Mouse (Mus musculus) MEL-GATA-1-ER (cell line): Measurements from ENCODE around the gene Psmb1.
"Not testable (repeated sequence)": the region's sequence is repeated elsewhere in the genome, so short reads cannot be mapped to it uniquely, and the experiment has no call there.

Source experiments
- DNase-seq: peaks from one replicate; pipeline ENCODE4 v3.0.0-alpha.2; 2012; ENCODE audit warnings: low read depth; ENCODE audit errors: extremely low read depth

Gene Psmb1

DNA sequence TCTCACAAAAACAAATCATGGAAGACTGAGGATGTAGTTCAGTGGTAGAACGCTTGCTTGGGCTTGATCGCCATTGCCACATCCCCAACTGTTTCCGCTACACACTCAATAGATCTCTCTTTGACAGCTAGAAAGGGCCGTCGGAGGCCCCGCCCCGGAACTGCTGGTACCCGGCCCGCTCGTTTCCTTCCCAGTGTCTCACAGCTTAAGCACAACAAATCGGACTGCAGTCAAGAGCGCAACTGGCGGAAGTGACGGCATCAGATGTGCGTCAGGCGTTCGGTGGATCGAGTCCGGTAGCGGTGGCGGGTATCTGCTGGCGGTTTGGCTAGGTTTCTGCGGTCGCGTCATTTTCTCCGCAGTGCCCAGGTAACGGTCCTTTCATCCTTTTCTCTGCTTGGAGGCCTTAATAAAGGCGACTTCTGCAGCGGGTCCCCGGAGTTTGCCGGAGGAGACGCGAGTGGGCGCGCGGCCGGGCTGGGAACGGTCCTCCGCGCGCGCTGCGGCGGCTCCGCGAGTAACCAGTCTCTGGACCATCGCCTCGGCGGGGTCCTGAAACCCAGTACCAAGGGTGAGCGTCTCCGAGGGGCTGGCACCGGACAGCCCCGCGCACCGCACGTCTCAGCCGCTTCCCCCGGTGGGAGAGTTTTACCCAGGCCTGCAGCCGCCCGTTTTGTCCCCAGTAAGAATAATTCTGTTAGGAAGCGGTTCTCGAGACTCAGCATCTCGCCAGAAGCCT is at the start of gene Psmb1, which contains the start of gene Tbp:
Gene Psmb1, minus strand, starts transcription at position 96 of the 739 bp plus-strand sequence.
Gene Tbp, plus strand, starts transcription at position 233 of the 739 bp plus-strand sequence.
- DNase-seq = peak; percentile 96

DNA sequence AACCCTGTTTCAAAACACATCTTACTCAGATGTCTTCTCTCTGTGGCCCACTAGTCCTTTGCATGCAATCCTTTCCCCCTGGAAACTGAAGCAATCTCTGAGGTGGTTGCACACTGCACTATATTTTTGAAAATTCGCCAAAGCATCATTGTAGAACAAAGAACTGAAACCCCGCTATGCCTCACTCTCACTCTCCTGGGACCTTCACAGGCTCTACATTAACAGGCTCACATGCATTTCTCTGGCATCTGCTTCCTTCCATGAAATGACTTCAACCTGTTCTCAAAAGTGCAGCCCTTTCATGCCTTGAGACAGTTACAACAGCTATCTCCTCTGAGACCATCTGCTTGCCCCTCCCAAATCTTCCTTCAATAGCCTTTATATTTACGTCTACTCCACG is 46.9 kb upstream of the Psmb1 start:
- DNase-seq = no peak

DNA sequence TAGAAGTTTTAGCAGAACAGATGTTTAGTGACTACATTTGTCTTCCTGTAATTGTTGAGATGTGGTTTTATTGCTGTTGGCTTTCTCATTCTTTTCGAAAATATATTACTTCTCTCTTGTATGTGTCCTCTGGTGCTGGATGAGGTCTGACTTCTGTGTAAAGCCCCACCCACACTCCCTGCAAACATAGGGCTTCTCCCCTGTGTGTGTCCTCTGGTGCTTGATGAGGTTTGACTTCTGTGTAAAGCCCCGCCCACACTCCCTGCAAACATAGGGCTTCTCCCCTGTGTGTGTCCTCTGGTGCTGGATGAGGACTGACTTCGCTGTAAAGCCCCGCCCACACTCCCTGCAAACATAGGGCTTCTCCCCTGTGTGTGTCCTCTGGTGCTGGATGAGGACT is 44.3 kb upstream of the Psmb1 start:
- not testable (repeated sequence) for DNase-seq

DNA sequence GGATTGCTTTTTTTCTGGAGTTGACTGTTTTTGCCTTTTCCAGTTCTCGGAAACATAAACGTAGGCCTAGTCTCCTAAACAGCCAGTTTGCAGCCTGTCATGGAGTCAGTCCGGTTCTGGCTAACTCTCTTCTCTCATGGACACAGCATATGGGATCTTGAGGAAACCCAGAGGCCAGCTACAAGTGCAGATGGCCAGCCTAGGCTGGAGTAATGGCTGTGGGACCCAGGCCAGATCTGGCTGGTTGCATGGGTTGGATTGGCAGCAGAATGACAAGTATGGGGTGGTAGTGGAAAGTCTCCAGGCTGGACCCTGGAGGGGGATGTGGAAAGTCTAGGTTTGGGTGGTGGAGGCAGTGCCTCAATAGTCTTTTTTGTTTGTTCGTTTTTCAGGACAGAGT is 40.8 kb upstream of the Psmb1 start:
- no peak for DNase-seq

DNA sequence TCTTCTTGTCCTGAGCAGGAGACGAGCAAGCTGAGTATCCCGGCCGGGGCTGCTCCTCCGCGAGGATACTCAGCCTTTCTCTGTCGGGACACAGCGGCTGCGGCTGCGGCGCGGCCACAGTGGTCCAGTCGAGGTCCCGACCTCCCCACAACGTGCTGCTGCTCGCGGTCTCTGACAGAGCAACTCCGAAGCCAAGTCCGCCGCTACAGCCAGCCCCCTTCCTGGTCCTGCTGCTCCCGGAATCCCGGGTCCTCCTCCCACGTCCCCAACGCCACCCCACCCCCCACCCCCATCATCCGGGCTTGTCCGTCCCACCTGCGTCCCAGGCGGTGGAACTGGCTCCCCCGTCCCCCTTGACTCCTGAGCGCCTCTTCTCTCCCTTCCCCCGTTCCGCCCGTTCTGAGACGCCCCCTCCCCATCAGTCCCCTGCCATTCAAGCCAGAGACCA is 36.9 kb upstream of the Psmb1 start:
- DNase-seq = no peak

GRCm38 (mm10) chr17:15535943-15536342 is 36.4 kb upstream of the Psmb1 start:
- peak; percentile 31 for DNase-seq

DNA sequence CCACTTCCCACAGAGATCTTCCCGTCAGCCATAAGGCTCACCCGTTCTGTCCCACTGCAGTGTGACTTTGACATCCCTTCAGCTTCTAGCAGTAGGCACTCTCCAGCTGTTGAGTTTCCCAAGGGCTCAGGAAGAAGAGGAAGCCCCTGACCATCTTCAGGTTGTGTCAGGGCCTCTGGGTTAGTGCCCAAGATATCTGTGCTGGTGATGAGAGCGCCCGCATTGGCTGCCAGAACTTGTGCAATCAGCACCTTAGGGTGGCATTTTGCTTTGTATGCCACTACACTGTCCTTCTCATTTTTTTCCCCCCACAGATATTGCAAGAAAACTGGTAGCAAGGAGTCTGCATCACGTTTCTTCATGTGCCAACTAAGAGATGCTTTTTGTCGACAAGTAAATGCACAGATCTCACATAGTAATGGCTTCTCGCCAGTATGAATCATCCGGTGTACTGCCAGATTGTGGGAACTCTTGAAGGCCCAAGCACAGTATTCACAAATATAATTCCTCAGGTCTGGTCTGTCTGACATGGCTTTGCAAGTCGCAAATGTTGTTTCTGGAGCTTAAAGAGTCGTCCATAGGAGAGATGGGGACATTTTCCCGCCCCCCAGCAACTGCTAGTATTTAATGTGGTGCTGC is 35.7 kb upstream of the Psmb1 start:
- DNase-seq = no peak

DNA sequence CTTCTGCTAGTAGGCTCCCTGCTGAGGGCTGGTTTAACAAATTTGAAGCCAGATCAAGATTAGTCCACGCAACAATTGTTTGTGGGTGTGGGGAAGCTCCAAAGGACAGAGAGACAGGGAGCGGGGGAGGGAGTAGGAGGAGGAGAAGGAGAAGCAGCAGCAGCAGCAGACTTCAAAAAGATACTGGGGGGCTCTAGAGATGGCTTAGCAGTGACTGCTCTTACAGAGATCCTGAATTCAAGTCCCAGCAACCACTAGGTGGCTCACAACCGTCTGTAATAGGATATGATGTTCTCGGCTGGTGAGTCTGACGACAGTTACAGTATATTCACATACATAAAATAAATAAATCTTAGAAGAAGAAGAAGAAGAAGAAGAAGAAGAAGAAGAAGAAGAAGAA is 30.6 kb upstream of the Psmb1 start:
- peak; percentile 49 for DNase-seq

- DNase-seq = peak; percentile 18
Measured at GRCm38 (mm10) chr17:15528887-15529286, 29.3 kb upstream of the Psmb1 start.

DNA sequence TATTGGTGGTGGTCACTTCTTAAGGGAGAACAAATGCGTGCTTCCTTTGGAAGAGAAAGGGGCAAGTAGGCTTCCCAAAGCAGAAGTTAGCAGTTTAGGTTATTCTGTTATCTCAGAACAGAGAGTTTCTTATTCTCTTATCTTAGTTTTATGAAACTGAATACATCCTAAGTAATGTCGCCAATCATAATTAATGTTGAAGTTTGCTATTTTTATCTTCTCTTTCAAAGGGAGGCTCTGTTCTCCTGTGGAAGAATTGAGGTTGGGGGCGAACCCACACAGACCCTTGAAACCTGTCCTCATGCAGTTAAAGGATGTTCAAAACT is 28.2 kb upstream of the Psmb1 start:
- peak; percentile 33 for DNase-seq

DNA sequence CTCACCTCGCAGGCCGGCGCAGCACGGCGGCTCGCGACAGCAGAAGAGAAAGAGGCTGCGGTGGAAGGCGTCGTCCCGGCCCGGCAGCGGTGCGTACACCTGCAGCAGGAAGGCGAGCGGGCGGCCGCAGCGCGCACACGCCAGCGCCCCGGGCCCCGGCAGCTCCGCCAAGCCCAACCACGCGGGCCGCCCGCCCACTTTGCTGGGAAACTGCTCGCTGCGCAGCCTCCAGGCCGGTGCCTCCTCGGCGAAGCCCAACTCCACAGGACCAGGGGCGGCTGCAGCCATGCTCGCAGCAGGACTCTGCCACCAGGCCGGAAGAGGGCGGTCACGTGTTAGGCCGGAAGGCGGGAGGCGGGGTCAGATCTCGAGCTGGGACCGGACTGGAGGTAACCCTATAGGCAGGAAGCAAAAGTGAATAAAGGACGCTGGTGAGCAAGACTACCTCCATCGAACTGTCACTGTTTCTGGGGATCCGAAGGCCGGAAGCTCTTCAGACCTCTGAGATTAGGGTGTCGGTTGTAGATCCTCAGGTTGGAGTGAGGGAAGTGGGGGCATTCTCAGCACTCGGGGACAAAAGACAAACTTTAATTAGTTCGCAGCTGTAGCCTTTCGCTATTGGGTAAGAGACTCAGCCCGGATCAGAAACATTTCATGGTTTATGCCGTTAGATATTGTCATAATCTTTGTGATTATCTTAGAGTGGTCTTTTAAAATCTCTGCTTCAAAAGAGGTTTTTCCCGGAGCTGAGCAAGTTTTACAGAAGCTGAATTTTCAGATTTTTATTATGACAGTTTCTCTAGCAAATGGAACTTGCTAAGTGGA is 27.6 kb upstream of the Psmb1 start, which contains the start of gene Pdcd2:
Gene Pdcd2, minus strand, starts transcription at position 316 of the 825 bp plus-strand sequence.
- DNase-seq = peak; percentile 90

DNA sequence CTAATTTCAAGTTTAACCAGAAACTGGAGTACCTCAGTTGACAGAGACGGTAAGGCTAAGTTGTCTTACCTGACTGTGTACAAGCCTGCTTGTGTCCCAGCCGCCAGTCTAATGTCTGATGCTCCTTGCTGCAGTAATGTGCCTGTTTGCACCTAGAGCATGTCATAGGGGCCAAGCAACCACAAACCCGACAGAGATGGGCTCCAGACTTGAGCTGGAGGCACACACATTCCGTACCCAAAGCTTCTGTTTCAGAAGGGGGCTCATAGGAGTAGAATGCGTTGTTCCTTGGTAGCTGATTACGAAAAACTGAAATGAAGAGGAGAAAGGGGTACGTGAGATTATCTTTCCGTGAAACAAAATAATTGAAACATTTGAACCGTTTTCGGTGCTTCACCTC is 26.8 kb upstream of the Psmb1 start:
- peak; percentile 19 for DNase-seq

DNA sequence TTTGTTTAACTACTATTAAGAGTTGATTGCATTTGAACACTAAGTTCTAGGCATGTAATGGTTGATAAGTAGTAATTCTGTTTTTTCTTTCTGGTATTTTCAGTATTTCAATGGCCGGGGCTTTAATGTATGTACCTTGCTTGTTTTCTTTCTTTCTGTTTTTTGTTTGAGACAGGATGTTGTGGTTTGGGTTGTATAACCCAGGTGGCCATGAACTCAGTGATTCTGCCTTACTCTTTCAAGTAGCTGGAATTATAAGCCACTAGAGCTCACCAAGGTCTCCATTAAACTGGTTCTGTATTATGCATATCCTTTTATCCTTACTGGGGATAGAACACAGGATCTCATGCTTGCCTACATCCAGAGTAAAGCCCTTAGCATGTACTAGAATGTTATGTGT is 19.2 kb upstream of the Psmb1 start:
- no peak for DNase-seq

DNA sequence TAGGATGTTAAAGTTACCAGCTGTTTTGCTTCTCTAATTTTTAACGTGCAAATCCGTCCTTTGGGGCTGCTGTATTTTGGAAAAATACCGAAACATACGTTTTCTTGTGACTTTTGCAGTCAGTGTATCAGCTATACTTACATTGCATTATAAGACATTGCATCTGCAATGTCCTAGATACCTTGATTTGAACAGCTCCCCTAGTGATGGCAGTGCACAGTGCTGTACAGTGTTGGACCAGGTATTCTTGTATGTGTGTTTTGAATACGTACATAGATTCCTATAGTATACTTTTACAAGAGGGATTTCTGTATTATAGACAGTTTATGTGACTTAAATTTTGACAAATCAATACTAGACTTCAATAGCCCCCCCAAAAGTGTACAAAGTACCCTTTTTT is 18.6 kb upstream of the Psmb1 start:
- no peak for DNase-seq

- no peak for DNase-seq
Measured at GRCm38 (mm10) chr17:15517776-15518175, 18.2 kb upstream of the Psmb1 start.

GRCm38 (mm10) chr17:15510694-15511093 is 11.1 kb upstream of the Psmb1 start:
- no peak for DNase-seq

GRCm38 (mm10) chr17:15498753-15499113 is 818 bp downstream of the Psmb1 start:
- peak; percentile 22 for DNase-seq

DNA sequence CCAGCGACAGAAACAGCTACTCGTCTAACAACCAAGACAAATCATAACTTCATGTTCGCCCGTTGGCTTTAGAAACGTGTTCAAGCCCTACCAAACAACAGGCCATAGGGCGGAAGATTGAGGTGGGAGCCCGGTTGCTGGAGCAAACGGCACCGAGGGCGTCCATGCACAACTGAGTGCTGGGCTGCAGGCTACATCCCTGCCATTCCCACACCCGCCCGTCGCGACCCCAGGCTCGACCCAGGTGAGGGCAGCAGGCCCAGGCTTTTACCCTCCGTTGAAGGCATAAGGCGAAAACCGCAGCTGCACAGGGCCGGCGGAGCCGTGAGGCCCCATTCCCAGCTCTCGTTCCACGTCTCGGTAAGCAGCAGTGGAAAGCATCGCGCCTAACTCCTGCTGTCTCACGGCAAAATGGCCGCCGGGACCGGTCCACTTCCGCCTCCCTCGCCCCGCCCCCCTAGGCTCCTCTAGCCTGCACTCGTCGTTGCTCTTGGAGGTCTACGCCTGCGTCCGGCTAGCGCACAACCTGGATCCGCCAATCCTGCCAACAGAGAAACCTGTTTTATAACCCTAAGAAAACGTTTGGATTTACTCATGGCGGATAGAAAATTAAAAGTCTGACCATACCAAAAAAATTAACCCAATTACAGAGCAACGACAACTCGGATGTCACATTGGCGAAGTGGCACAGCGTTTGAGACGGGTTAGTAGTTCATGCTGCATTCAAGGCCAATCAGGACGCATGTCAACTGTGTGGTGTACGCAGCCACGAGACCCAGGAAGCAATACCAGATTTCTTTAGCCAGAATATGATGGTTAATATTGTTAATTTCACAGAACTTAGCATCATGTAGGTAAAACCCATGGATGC is 1.4 kb downstream of the Psmb1 start:
- DNase-seq = peak; percentile 80

DNA sequence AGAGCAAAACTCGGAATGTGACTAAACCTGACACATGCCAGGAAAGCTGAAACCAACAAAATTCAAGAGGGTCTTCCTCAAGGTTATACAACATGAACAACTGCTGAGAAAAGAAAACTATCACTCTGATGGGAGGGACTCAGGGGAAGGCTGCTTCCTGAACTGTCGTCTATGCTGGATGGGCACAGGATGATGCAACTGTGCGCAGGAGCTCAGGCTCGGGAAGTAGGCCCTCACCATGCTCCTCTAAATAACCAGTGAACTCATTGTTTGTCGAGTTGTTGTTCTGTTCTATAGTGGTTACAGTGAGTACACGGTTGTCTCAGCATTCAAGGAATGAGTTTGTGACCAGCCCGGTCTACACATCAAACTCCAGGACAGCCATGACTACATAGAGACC is 9.0 kb downstream of the Psmb1 start:
- DNase-seq = no peak

DNA sequence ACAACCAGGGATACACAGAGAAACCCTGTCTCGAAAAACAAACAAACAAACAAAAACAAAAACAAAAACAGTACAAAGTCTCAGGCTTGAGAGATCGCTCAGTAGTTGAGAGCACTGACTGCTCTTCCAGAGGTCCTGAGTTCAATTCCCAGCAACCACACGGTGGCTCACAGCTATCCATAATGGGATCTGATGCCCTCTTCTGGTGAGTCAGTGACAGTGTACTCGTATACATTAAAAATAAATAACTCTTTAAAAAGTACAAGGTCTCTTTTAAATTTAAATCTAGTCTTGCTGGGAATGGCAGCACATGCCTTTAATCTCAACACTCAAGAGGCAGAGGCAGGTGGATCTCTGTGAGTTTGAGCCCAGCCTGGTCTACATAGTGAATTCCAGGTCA is 26.9 kb downstream of the Psmb1 start:
- no peak for DNase-seq

DNA sequence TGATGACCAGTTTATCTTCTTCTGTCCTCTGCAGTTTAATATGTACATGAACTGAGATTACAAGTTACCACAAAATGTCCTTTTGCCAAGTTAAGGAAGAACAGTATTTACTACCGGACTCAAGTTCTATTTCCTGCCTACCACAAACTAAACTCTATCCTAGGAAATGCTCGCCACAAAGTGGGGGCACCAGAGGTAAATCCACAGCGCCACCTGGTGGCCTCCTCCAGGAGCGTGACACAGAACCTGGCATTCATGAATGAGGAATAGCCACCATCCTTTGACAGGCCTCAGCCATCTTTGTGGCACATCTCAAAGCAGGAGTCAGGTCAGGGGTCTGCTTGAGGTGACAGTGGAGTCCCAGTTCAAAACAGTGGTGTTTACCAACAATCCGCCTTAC is 31.9 kb downstream of the Psmb1 start:
- peak; percentile 44 for DNase-seq
